Mouse (Mus musculus) CH12.LX (cell line): ENCODE measurements at regions not wholly inside any gene's neighbourhood (a gene's known extent, or its start where the extent isn't known, plus 50 kb on each side); places are given as distances from the start of the nearest gene placed in this dataset.

Experiments used
- DNase-seq: peaks from one replicate; pipeline ENCODE4 v3.0.0-alpha.2; 2013; ENCODE audit errors: extremely low read depth
- H3K27ac ChIP-seq: 2 replicates; pipeline ENCODE4 v1.5.1; 2012; ENCODE audit warnings: low read depth, mild to moderate bottlenecking, control low read depth, moderate library complexity; ENCODE audit not compliant: insufficient read depth
- H3K27me3 ChIP-seq: replicated peaks from 2 replicates; pipeline ENCODE3; 2012; ENCODE audit warnings: inconsistent platforms
- H3K36me3 ChIP-seq, 2 experiments: replicated peaks in 1 of 2; 2 replicates each; pipeline versions ENCODE3 to v1.6.1; 2012; ENCODE audit warnings: inconsistent platforms in 1 of 2, low read length in 1 of 2, mild to moderate bottlenecking in 1 of 2, mixed read lengths in 1 of 2, moderate library complexity in 1 of 2; ENCODE audit not compliant: control insufficient read depth in 1 of 2, insufficient read depth in 1 of 2
- H3K4me1 ChIP-seq, 2 experiments: 2 replicates each; pipeline ENCODE4 v1.6.1; 2012; ENCODE audit warnings: inconsistent platforms in 1 of 2, moderate library complexity in 1 of 2; ENCODE audit not compliant: insufficient read depth in 2 of 2, control insufficient read depth in 1 of 2
- H3K4me2 ChIP-seq: 2 replicates; pipeline ENCODE4 v1.6.1; 2012; ENCODE audit warnings: low read depth, mild to moderate bottlenecking, control low read depth; ENCODE audit not compliant: poor library complexity, insufficient read depth, severe bottlenecking
- H3K4me3 ChIP-seq, 3 experiments: fragments of 150-350 bp in 1 of 3; sonication (generic) in 1 of 3; replicated peaks in 1 of 3; 2 replicates each; pipeline versions ENCODE3 to v1.5.1; 2011 to 2012; ENCODE audit warnings: low read depth in 2 of 3, low read length in 2 of 3, mild to moderate bottlenecking in 2 of 3, moderate library complexity in 2 of 3, control low read depth in 1 of 3, improper control_type of control experiment in 1 of 3, inconsistent platforms in 1 of 3, mixed read lengths in 1 of 3; ENCODE audit not compliant: poor library complexity in 1 of 3
- H3K79me2 ChIP-seq: replicated peaks from 2 replicates; pipeline ENCODE4 v1.6.1; 2012; ENCODE audit warnings: mild to moderate bottlenecking, moderate library complexity; ENCODE audit not compliant: control insufficient read depth, poor library complexity, insufficient read depth, severe bottlenecking; ENCODE audit errors: extremely low read depth
- H3K9ac ChIP-seq: 2 replicates; pipeline ENCODE4 v1.6.1; 2012; ENCODE audit warnings: low read depth, mild to moderate bottlenecking, control low read depth, moderate library complexity; ENCODE audit not compliant: insufficient read depth
- H3K9me3 ChIP-seq: replicated peaks from 2 replicates; pipeline ENCODE3; 2012; ENCODE audit warnings: low read length, inconsistent platforms, mixed read lengths
- E2F4 ChIP-seq: IDR thresholded peaks from 2 replicates; pipeline ENCODE4 v1.6.1; 2011; ENCODE audit warnings: low read depth, low read length, improper control_type of control experiment; ENCODE audit not compliant: insufficient replicate concordance
- ELF1 ChIP-seq: IDR thresholded peaks from 2 replicates; pipeline ENCODE4 v1.6.1; 2014; ENCODE audit warnings: low read depth, mild to moderate bottlenecking, inconsistent platforms, low read length, improper control_type of control experiment
- EP300 ChIP-seq: IDR thresholded peaks from 2 replicates; pipeline ENCODE4 v1.6.1; 2011; ENCODE audit warnings: low read length, improper control_type of control experiment
- GABPA ChIP-seq: IDR thresholded peaks from 2 replicates; pipeline ENCODE4 v1.6.1; 2012; ENCODE audit warnings: low read depth, low read length, improper control_type of control experiment, inconsistent platforms; ENCODE audit not compliant: insufficient replicate concordance
- IRF4 ChIP-seq: IDR thresholded peaks from 2 replicates; pipeline ENCODE4 v1.6.1; 2014; ENCODE audit warnings: low read depth, mild to moderate bottlenecking, inconsistent platforms, low read length, improper control_type of control experiment
- JUN ChIP-seq: IDR thresholded peaks from 2 replicates; pipeline ENCODE4 v1.6.1; 2011; ENCODE audit warnings: low read depth, mild to moderate bottlenecking, low read length, improper control_type of control experiment, moderate library complexity; ENCODE audit not compliant: insufficient read depth
- JUND ChIP-seq: conservative IDR thresholded peaks from 2 replicates; pipeline ENCODE4 v1.6.1; 2011; ENCODE audit warnings: low read depth, low read length, improper control_type of control experiment
- KAT2A ChIP-seq: IDR thresholded peaks from 2 replicates; pipeline ENCODE4 v1.6.1; 2012; ENCODE audit warnings: low read length, improper control_type of control experiment, inconsistent platforms; ENCODE audit not compliant: insufficient replicate concordance
- MAFK ChIP-seq: IDR thresholded peaks from 2 replicates; pipeline ENCODE4 v1.6.1; 2011; ENCODE audit warnings: low read length, improper control_type of control experiment; ENCODE audit not compliant: insufficient replicate concordance
- MEF2A ChIP-seq: IDR thresholded peaks from 2 replicates; pipeline ENCODE4 v1.6.1; 2014; ENCODE audit warnings: low read depth, mild to moderate bottlenecking, inconsistent platforms, low read length, improper control_type of control experiment, borderline replicate concordance
- MXI1 ChIP-seq: IDR thresholded peaks from 2 replicates; pipeline ENCODE4 v1.6.1; 2011; ENCODE audit warnings: mild to moderate bottlenecking, low read depth, low read length, improper control_type of control experiment
- PAX5 ChIP-seq: IDR thresholded peaks from 2 replicates; pipeline ENCODE4 v1.6.1; 2012; ENCODE audit warnings: low read length, inconsistent platforms, mixed read lengths
- POLR2AphosphoS2 ChIP-seq: IDR thresholded peaks from 2 replicates; pipeline ENCODE4 v1.6.1; 2011; ENCODE audit warnings: low read depth, low read length, improper control_type of control experiment
- RCOR1 ChIP-seq: conservative IDR thresholded peaks from 2 replicates; pipeline ENCODE4 v1.6.1; 2012; ENCODE audit warnings: low read depth, mild to moderate bottlenecking, inconsistent platforms, low read length, improper control_type of control experiment
- SMC3 ChIP-seq: IDR thresholded peaks from 2 replicates; pipeline ENCODE4 v1.6.1; 2011; ENCODE audit warnings: low read depth, low read length, improper control_type of control experiment
- TCF12 ChIP-seq: IDR thresholded peaks from 2 replicates; pipeline ENCODE4 v1.6.1; 2014; ENCODE audit warnings: low read depth, mild to moderate bottlenecking, inconsistent platforms, low read length, improper control_type of control experiment
- UBTF ChIP-seq: IDR thresholded peaks from 2 replicates; pipeline ENCODE4 v1.6.1; 2012; ENCODE audit warnings: low read depth, mild to moderate bottlenecking, inconsistent platforms, low read length, improper control_type of control experiment, moderate library complexity
- USF1 ChIP-seq: IDR thresholded peaks from 2 replicates; pipeline ENCODE4 v1.6.1; 2014; ENCODE audit warnings: low read depth, mild to moderate bottlenecking, inconsistent platforms, low read length, improper control_type of control experiment
- USF2 ChIP-seq: conservative IDR thresholded peaks from 2 replicates; pipeline ENCODE4 v1.6.1; 2011; ENCODE audit warnings: low read depth, low read length, improper control_type of control experiment
- ZC3H11A ChIP-seq: IDR thresholded peaks from 2 replicates; pipeline ENCODE4 v1.6.1; 2012; ENCODE audit warnings: low read depth, mild to moderate bottlenecking, inconsistent platforms, low read length, improper control_type of control experiment
- ZMIZ1 ChIP-seq: IDR thresholded peaks from 2 replicates; pipeline ENCODE4 v1.6.1; 2012; ENCODE audit warnings: low read depth, mild to moderate bottlenecking, inconsistent platforms, low read length, improper control_type of control experiment
- dilution Hi-C: fragments of 300-500 bp; cut with MboI; formaldehyde crosslinking; loops from 2 replicates; pipeline ENCODE4 v1.14.3; 2020; ENCODE audit warnings: low sequenced_read_pairs; ENCODE audit not compliant: extremely low pct_unique_long_range_greater_than_20kb, extremely low pct_ligation_motif_present
- in situ Hi-C: fragments of 300-500 bp; cut with MboI; formaldehyde crosslinking; loops from 3 replicates; pipeline ENCODE4 v1.14.3; 2019; ENCODE audit warnings: low sequenced_read_pairs, low pct_ligation_motif_present, low pct_unique_long_range_greater_than_20kb, mixed read lengths

DNA sequence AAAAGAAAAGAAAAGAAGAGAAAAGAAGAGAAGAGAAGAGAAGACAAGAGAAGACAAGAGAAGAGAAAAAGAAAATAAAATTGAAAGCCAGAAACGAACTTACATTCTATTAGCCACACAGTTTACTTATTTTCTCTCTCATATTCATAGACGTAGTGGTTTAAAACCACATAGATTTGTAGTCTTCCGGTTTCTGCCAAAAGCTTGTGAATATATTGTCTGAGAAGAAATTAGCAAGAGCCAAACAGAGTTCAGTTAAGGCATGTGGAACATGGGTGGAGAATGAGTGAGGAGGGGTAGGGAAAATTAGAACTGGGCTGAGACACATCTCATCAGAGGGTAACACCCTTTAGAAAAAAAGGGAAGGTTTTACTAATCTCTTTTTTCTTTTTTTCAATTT, 120.8 kb upstream of the Hapln1 start:
- no peak overlapping the region for H3K9ac ChIP-seq
- dilution Hi-C loops (no loop called here), in situ Hi-C loops (no loop called here)
- TF ChIP-seq ZC3H11A (no peak), E2F4 (no peak), JUN (no peak), EP300 (no peak), USF2 (no peak), UBTF (no peak), GABPA (no peak), IRF4 (no peak), USF1 (no peak), KAT2A (no peak), PAX5 (no peak), JUND (no peak), ZMIZ1 (no peak), RCOR1 (no peak)
- H3K27ac ChIP-seq: no peak overlapping the region
- H3K27me3 ChIP-seq: no peaks in the 10 kb centered on the region
- H3K9me3 ChIP-seq: no peaks in the 10 kb centered on the region
- peak; percentile 4 for DNase-seq
- no peaks in the 10 kb centered on the region for H3K36me3 ChIP-seq
- no peaks in the 10 kb centered on the region for H3K4me1 ChIP-seq
- no peaks in the 10 kb centered on the region for H3K79me2 ChIP-seq
- no peak overlapping the region for H3K4me3 ChIP-seq
- no peak overlapping the region for H3K4me2 ChIP-seq

DNA sequence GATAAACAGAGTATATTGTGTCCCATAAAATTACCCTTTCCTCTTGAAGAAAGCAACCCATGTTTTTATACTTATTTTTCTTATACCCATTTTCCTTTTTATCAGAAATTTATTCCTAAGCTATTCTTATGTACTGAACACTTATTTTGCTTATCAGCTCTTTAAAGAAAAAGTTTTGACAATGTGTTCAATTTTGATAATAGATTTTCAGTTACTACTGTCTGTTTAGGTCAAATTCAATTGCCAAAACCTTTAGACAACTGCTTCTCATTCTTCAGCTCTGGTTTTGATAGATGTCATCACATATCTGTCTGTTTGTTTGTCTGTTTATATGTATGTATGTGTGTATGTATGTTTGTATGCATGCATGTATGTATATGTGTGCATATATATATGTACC, 117.8 kb upstream of the Hapln1 start:
- no peak for DNase-seq
- no peaks in the 10 kb centered on the region for H3K9me3 ChIP-seq
- no peak for TF ChIP-seq TCF12
- no peak for TF ChIP-seq MXI1
- no peak for TF ChIP-seq UBTF
- TF ChIP-seq ELF1: no peak
- no peak for TF ChIP-seq EP300
- TF ChIP-seq MEF2A: no peak
- TF ChIP-seq MAFK: no peak
- no peak for TF ChIP-seq IRF4
- TF ChIP-seq PAX5: no peak
- TF ChIP-seq JUN: no peak
- TF ChIP-seq SMC3: no peak
- no peak for TF ChIP-seq POLR2AphosphoS2
- no peak overlapping the region for H3K4me2 ChIP-seq
- no peaks in the 10 kb centered on the region for H3K27me3 ChIP-seq
- H3K27ac ChIP-seq: no peak overlapping the region
- no peaks in the 10 kb centered on the region for H3K79me2 ChIP-seq
- no peak overlapping the region for H3K4me3 ChIP-seq
- H3K4me1 ChIP-seq: no peaks in the 10 kb centered on the region
- no peak overlapping the region for H3K9ac ChIP-seq
- no peaks in the 10 kb centered on the region for H3K36me3 ChIP-seq
- in situ Hi-C loops (no loop called here), dilution Hi-C loops (no loop called here)
